Mouse (Mus musculus): ENCODE results near the gene Lck. TPM values are rescaled to one million over a fixed set of nuclear protein-coding genes. Genes with fewer than 3 reads are reported as not detected.
A peak's percentile ranks its signal among the peaks of the same experiment; 100 is the strongest.
"Not testable (repeated sequence)": the region's sequence is repeated elsewhere in the genome, so short reads cannot be mapped to it uniquely, and the experiment has no call there.

Gene Lck
- polyA plus RNA-seq, 1 experiment from 2014 or later: 11.4 TPM

DNA sequence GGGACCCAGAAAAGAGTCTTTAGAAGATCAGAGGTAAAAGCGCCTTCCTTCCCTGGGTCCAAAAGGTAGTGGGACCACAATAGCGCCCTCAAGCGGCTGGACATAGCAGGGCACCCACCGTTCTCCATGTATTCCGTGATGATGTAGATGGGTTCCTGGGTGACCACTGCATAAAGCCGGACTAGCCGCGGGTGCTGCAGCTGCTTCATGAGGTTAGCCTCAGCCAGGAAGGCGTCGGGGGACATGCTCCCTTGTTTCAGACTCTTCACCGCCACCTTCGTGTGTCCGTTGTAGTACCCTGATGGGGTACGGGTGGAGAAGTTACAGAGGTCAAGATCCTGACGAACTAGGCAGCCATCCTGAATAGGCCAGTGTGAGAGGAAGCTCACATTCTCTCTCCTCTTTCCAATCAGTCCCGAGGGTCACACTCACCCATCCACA is 18.0 kb downstream of the Lck start:
- WGBS: 2% methylated on average over 16 of the region's 16 CpGs
- Histone ChIP-seq H3K36me3 (ENCODE audit: control insufficient read depth, insufficient read depth, low read length) (no peaks in the 10 kb centered on the region), H3K4me3 (ENCODE audit: low read length) (peak overlapping the region; percentile 48), H3K27me3 (ENCODE audit: control insufficient read depth, insufficient read depth, low read length) (no peaks in the 10 kb centered on the region), H3K9me3 (ENCODE audit: control insufficient read depth, low read length) (no peaks in the 10 kb centered on the region), H3K27ac (ENCODE audit: low read depth, low read length) (no peak overlapping the region; the same call in 1 of the 2 replicates), H3K4me2 (replicated peaks; ENCODE audit: low read depth, low read length) (peak overlapping the region; percentile 77), H3K4me1 (ENCODE audit: control insufficient read depth, insufficient read depth, low read length) (peaks cover 6% of the 10 kb centered on the region; the same call in 1 of the 2 replicates), H3K9ac (ENCODE audit: low read depth, low read length) (peak overlapping the region; percentile 55)
- ATAC-seq (ENCODE audit: low FRiP score, low TSS enrichment): peak; percentile 58

DNA sequence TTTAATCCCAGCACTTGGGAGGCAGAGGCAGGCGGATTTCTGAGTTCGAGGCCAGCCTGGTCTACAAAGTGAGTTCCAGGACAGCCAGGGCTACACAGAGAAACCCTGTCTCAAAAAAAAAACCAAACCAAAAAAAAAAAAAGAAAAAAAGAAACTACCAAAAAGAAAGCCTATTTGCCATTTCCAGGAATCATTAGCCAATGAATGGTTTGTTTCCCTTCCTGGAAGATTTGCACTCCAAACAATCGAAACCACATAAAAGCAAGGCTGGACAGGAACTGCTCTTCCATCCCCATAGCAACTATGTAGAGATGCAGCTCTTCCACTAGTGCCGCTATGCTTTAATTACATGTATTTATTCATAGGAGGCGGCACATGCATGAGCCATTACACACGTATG is 18.9 kb downstream of the Lck start:
- not testable (repeated sequence) for H3K27ac ChIP-seq (ENCODE audit: low read depth, low read length); H3K9me3 ChIP-seq (ENCODE audit: control insufficient read depth, low read length); H3K4me3 ChIP-seq (ENCODE audit: low read length); H3K9ac ChIP-seq (ENCODE audit: low read depth, low read length); H3K27me3 ChIP-seq (ENCODE audit: control insufficient read depth, insufficient read depth, low read length); H3K4me1 ChIP-seq (ENCODE audit: control insufficient read depth, insufficient read depth, low read length); H3K36me3 ChIP-seq (ENCODE audit: control insufficient read depth, insufficient read depth, low read length); ATAC-seq (ENCODE audit: low FRiP score, low TSS enrichment); H3K4me2 ChIP-seq (replicated peaks; ENCODE audit: low read depth, low read length)
- 90% methylated on average over 6 of the region's 6 CpGs for WGBS

DNA sequence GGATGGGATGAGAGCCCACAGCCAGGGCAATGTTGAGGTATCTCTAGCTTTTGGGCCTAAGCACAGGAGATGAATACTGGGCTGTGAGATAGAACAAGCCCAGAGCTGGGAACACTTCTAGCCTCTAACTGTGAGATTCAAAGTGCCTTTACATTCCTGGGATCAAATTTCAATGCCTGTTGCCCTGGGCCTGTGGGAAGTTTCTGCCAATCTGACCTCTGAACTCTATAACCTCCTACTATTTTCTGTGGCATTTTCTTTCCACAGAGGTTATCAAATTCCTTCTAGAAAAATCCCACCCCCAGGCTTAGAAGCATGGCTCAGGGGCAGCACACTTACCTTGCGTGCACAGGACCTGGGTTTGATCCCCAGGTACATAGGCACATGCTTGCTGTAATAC is 23.1 kb downstream of the Lck start:
- Histone ChIP-seq H3K4me1 (ENCODE audit: control insufficient read depth, insufficient read depth, low read length) (peaks cover 4% of the 10 kb centered on the region; the same call in 1 of the 2 replicates), H3K27ac (ENCODE audit: low read depth, low read length) (no peak overlapping the region), H3K9me3 (ENCODE audit: control insufficient read depth, low read length) (no peaks in the 10 kb centered on the region), H3K27me3 (ENCODE audit: control insufficient read depth, insufficient read depth, low read length) (no peaks in the 10 kb centered on the region), H3K36me3 (ENCODE audit: control insufficient read depth, insufficient read depth, low read length) (no peaks in the 10 kb centered on the region), H3K9ac (ENCODE audit: low read depth, low read length) (no peak overlapping the region), H3K4me3 (ENCODE audit: low read length) (no peak overlapping the region), H3K4me2 (replicated peaks; ENCODE audit: low read depth, low read length) (no peak overlapping the region)
- 40% methylated on average over 1 of the region's 1 CpGs for WGBS
- no peak for ATAC-seq (ENCODE audit: low FRiP score, low TSS enrichment)

DNA sequence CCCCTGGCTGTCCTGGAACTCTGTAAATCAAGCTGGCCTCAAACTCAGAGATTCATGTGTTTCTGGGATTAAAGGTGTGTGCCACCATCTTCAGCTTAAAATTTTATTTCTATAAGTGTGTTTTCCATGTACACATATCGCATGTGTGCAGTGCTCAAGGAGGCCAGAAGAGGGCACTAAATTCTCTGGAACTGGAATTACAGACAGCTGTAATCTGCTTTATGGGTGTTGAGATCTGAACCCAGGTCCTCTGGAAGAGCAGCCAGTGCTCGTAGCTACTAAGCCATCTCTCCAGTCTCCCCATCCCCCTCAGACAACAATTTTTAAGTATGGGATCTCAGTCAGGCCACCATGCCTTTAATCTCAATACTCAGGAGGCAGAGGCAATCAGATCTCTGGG is 24.1 kb downstream of the Lck start:
- no peak overlapping the region for H3K4me2 ChIP-seq (replicated peaks; ENCODE audit: low read depth, low read length)
- H3K36me3 ChIP-seq (ENCODE audit: control insufficient read depth, insufficient read depth, low read length): no peaks in the 10 kb centered on the region
- H3K27me3 ChIP-seq (ENCODE audit: control insufficient read depth, insufficient read depth, low read length): no peaks in the 10 kb centered on the region
- H3K9ac ChIP-seq (ENCODE audit: low read depth, low read length): no peak overlapping the region
- H3K4me1 ChIP-seq (ENCODE audit: control insufficient read depth, insufficient read depth, low read length): peaks cover 4% of the 10 kb centered on the region; the same call in 1 of the 2 replicates
- 97% methylated on average over 2 of the region's 2 CpGs for WGBS
- H3K4me3 ChIP-seq (ENCODE audit: low read length): no peak overlapping the region
- H3K9me3 ChIP-seq (ENCODE audit: control insufficient read depth, low read length): no peaks in the 10 kb centered on the region
- no peak for ATAC-seq (ENCODE audit: low FRiP score, low TSS enrichment)
- H3K27ac ChIP-seq (ENCODE audit: low read depth, low read length): no peak overlapping the region

DNA sequence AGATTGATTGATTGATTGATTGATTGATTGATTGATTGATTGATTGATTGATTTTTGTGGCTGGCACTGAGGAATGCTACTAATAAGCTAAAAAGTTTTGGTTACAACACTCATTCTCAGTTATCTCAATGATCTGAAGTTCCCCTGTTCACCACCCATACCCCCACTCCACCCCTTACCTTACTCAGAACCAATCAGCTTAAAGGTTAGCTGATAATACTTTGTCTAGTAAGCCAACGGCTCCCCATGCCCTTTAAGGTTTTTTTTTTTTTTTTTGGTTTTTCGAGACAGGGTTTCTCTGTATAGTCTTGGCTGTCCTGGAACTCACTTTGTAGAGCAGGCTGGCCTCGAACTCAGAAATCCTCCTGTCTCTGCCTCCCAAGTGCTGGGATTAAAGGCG is 25.8 kb downstream of the Lck start:
- H3K27me3 ChIP-seq (ENCODE audit: control insufficient read depth, insufficient read depth, low read length); H3K9me3 ChIP-seq (ENCODE audit: control insufficient read depth, low read length); H3K27ac ChIP-seq (ENCODE audit: low read depth, low read length); ATAC-seq (ENCODE audit: low FRiP score, low TSS enrichment); H3K4me2 ChIP-seq (replicated peaks; ENCODE audit: low read depth, low read length); H3K36me3 ChIP-seq (ENCODE audit: control insufficient read depth, insufficient read depth, low read length); H3K9ac ChIP-seq (ENCODE audit: low read depth, low read length); H3K4me3 ChIP-seq (ENCODE audit: low read length); H3K4me1 ChIP-seq (ENCODE audit: control insufficient read depth, insufficient read depth, low read length): not testable (repeated sequence)
- WGBS: 81% methylated on average over 4 of the region's 4 CpGs

DNA sequence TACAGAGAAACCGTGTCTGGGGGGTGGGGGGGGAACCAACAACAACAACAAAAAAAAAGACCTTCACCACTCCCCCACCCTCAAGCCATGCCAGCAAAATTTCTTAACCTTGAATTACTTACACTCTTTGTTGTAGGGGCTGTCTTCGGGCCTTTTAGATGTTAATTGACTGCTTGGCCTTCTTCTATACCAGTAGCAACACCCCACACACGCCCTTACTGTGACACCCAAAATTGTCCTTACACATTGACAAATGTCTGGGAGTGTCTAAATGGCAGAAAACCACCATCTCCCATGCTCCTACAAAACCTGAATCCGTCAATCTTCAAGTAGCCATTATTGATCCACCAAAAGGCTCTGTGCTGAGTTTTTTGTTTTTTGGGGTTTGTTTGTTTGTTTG is 29.3 kb downstream of the Lck start:
- H3K4me3 ChIP-seq (ENCODE audit: low read length): no peak overlapping the region
- no peak overlapping the region for H3K27ac ChIP-seq (ENCODE audit: low read depth, low read length)
- WGBS: 88% methylated on average over 4 of the region's 4 CpGs
- H3K27me3 ChIP-seq (ENCODE audit: control insufficient read depth, insufficient read depth, low read length): no peaks in the 10 kb centered on the region
- H3K4me1 ChIP-seq (ENCODE audit: control insufficient read depth, insufficient read depth, low read length): peaks cover 18% of the 10 kb centered on the region
- no peaks in the 10 kb centered on the region for H3K9me3 ChIP-seq (ENCODE audit: control insufficient read depth, low read length)
- no peak for ATAC-seq (ENCODE audit: low FRiP score, low TSS enrichment)
- no peak overlapping the region for H3K9ac ChIP-seq (ENCODE audit: low read depth, low read length)
- H3K36me3 ChIP-seq (ENCODE audit: control insufficient read depth, insufficient read depth, low read length): peaks cover 8% of the 10 kb centered on the region
- H3K4me2 ChIP-seq (replicated peaks; ENCODE audit: low read depth, low read length): no peak overlapping the region

DNA sequence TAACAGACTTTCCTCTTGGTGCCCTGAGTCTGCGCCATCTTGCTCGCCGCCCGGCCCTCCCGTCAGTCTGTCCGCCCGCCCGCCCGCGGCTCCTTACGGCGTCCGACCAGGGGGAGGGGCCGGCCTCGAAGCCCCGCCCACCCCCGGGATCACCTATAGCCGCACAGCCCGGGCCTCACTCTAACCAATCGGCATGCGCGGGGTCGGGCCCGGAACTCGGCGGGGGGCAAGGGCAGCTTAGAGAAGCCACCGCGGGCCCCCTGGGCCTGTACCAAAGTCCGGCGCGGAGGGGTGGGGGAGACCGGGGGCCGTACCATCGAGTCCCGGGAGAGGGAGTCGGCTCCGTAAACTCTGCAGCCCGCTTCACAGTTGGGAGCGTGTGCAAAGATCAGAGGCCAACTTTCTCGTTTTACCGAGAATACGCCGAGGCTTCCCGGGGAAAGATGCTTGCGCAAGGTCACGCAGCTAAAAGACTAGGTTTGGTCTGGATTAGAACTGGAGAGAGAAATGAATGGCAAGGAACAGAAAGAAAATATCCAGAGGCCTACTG is 30.8 kb downstream of the Lck start, which contains the start of gene Hdac1:
Gene Hdac1, minus strand, starts transcription at position 122 of the 550 bp plus-strand sequence.
- peak within 1 kb of the TSS; percentile 89 for H3K4me3 ChIP-seq (ENCODE audit: low read length)
- H3K27ac ChIP-seq (ENCODE audit: low read depth, low read length): peak within 1 kb of the TSS; percentile 80
- no peaks in the 10 kb centered on the region for H3K9me3 ChIP-seq (ENCODE audit: control insufficient read depth, low read length)
- H3K36me3 ChIP-seq (ENCODE audit: control insufficient read depth, insufficient read depth, low read length): peaks cover 18% of the 10 kb centered on the region
- H3K4me2 ChIP-seq (replicated peaks; ENCODE audit: low read depth, low read length): peak within 1 kb of the TSS; percentile 78
- H3K9ac ChIP-seq (ENCODE audit: low read depth, low read length): peak within 1 kb of the TSS; percentile 88
- ATAC-seq (ENCODE audit: low FRiP score, low TSS enrichment): peak; percentile 99
- under 1% methylated on average over 45 of the region's 46 CpGs for WGBS
- peaks cover 18% of the 10 kb centered on the region for H3K4me1 ChIP-seq (ENCODE audit: control insufficient read depth, insufficient read depth, low read length)
- no peaks in the 10 kb centered on the region for H3K27me3 ChIP-seq (ENCODE audit: control insufficient read depth, insufficient read depth, low read length)

DNA sequence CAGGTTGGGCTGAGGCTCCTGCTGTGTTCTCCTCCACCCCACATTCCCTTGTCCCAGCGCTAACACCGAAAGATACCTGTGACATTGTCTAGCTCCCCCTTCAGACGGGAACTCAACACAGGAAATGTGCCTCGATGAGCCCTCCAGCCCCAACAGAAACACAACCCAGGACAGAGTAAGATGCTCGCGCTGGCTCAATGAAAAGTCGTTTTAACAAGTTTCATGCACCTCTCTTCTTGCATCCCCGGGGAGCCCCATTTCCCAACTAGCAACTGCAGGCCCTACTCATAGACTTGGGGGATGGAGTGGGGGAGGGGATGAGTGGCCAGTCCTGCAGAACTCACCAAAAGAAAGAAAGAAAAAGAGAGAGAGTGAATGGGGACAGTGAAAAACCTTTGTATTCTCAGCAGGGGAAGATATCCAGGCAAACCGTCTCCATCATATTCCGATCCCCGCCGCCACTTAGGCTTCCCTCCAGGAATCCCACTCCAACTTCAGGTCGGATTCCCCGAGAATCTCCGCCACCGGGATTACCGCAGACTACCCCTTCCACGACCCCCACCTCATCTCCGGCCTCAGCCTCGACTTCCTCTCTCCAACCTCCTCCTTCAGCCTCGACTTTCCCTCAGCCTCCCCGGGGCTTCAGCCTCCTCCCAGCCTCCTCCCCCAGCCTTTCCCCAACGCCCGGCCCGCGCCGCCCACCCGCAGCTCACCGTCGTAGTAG is 31.4 kb downstream of the Lck start:
- Histone ChIP-seq H3K4me3 (ENCODE audit: low read length) (peak overlapping the region; percentile 89), H3K27ac (ENCODE audit: low read depth, low read length) (peak overlapping the region; percentile 80), H3K9me3 (ENCODE audit: control insufficient read depth, low read length) (no peaks in the 10 kb centered on the region), H3K4me2 (replicated peaks; ENCODE audit: low read depth, low read length) (peak overlapping the region; percentile 78), H3K9ac (ENCODE audit: low read depth, low read length) (peak overlapping the region; percentile 88), H3K27me3 (ENCODE audit: control insufficient read depth, insufficient read depth, low read length) (no peaks in the 10 kb centered on the region), H3K4me1 (ENCODE audit: control insufficient read depth, insufficient read depth, low read length) (peaks cover 18% of the 10 kb centered on the region), H3K36me3 (ENCODE audit: control insufficient read depth, insufficient read depth, low read length) (peaks cover 21% of the 10 kb centered on the region)
- peak; percentile 5; the same call in 1 of the 2 replicates for ATAC-seq (ENCODE audit: low FRiP score, low TSS enrichment)
- 1% methylated on average over 30 of the region's 30 CpGs for WGBS

DNA sequence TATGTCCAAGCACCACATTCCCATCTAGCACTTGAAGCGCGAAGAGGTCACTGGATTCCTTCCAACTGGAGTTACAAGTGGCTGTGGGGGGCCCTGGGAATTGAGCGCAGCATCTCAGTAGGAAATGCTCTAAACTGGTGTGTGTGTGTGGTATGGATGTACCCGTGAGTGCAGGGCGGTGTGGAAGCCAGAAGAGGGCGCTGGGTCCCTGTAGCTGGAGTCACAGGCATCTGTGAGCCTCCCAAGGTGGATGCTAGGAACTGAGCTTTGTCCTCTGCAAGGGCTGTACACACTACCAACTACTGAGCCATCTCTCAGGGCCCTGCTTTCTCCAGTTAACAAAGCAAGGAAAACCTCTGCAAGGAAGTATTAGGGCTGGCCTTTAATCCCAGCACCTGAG is 33.4 kb downstream of the Lck start:
- Histone ChIP-seq H3K9ac (ENCODE audit: low read depth, low read length) (no peak overlapping the region), H3K27ac (ENCODE audit: low read depth, low read length) (no peak overlapping the region), H3K27me3 (ENCODE audit: control insufficient read depth, insufficient read depth, low read length) (no peaks in the 10 kb centered on the region), H3K4me3 (ENCODE audit: low read length) (no peak overlapping the region), H3K9me3 (ENCODE audit: control insufficient read depth, low read length) (no peaks in the 10 kb centered on the region), H3K4me1 (ENCODE audit: control insufficient read depth, insufficient read depth, low read length) (peaks cover 18% of the 10 kb centered on the region), H3K36me3 (ENCODE audit: control insufficient read depth, insufficient read depth, low read length) (peaks cover 34% of the 10 kb centered on the region), H3K4me2 (replicated peaks; ENCODE audit: low read depth, low read length) (no peak overlapping the region)
- ATAC-seq (ENCODE audit: low FRiP score, low TSS enrichment): no peak
- WGBS: 88% methylated on average over 6 of the region's 6 CpGs
